Mouse (Mus musculus) hindbrain, embryonic 16.5 days (tissue): Measurements from ENCODE around the gene Kars. TPM values are rescaled to one million over a fixed set of nuclear protein-coding genes. Genes with fewer than 3 reads are reported as not detected.

Experiments used
- ATAC-seq: fragments of 200-750 bp; cut with Nextera tagmentation; 2 replicates; pipeline ENCODE4 v1.8.0; 2017; ENCODE audit warnings: moderate TSS enrichment, moderate library complexity
- H3K27ac ChIP-seq: fragments of 300-500 bp; sonication (generic); 2 replicates; pipeline ENCODE4 v1.5.1; 2014; ENCODE audit warnings: low read depth, mild to moderate bottlenecking, control low read depth, low read length, moderate library complexity
- H3K27me3 ChIP-seq: fragments of 300-500 bp; sonication (generic); replicated peaks from 2 replicates; pipeline ENCODE4 v1.6.1; 2014; ENCODE audit warnings: low read length; ENCODE audit not compliant: control insufficient read depth, insufficient read depth
- H3K36me3 ChIP-seq: fragments of 300-500 bp; sonication (generic); 2 replicates; pipeline ENCODE4 v1.6.1; 2014; ENCODE audit warnings: mild to moderate bottlenecking, low read length, moderate library complexity, mixed read lengths; ENCODE audit not compliant: control insufficient read depth, insufficient read depth
- H3K4me1 ChIP-seq: fragments of 300-500 bp; sonication (generic); 2 replicates; pipeline ENCODE4 v1.6.1; 2014; ENCODE audit warnings: low read depth, low read length; ENCODE audit not compliant: control insufficient read depth, insufficient read depth
- H3K4me2 ChIP-seq: fragments of 300-500 bp; sonication (generic); 2 replicates; pipeline ENCODE4 v1.6.1; 2014; ENCODE audit warnings: mild to moderate bottlenecking, low read length, control low read depth, moderate library complexity
- H3K4me3 ChIP-seq: fragments of 300-500 bp; sonication (generic); 2 replicates; pipeline ENCODE4 v1.5.1; 2014; ENCODE audit warnings: mild to moderate bottlenecking, low read length, control low read depth, moderate library complexity
- H3K9ac ChIP-seq: fragments of 300-500 bp; sonication (generic); 2 replicates; pipeline ENCODE4 v1.6.1; 2014; ENCODE audit warnings: low read depth, mild to moderate bottlenecking, control low read depth, low read length, moderate library complexity
- H3K9me3 ChIP-seq: fragments of 300-500 bp; sonication (generic); 2 replicates; pipeline ENCODE4 v1.6.1; 2014; ENCODE audit warnings: mild to moderate bottlenecking, low read length, moderate library complexity; ENCODE audit not compliant: control insufficient read depth
- WGBS: fragments of 180-500 bp; shearing (Covaris S2); extraction: QIAGEN DNeasy Blood & Tissue Kit; methylation state at CpG from one replicate; pipeline ENCODE4 v1.1.7; 2014; 5-methylcytosine and 5-hydroxymethylcytosine counted together
- polyA plus RNA-seq: library from polyadenylated mRNA; unstranded; fragments of >200 nt; fragmentation: Nextera tagmentation; extraction: Ambion mirVana; gene quantifications from 2 replicates; pipeline ENCODE4 v1.2.1, GENCODE M21; 2015

Gene Kars
- polyA plus RNA-seq, 1 experiment from 2014 or later: 173 TPM

- H3K27ac ChIP-seq: no peak overlapping the region
- H3K27me3 ChIP-seq: no peaks in the 10 kb centered on the region
- H3K4me2 ChIP-seq: no peak overlapping the region
- no peak for ATAC-seq
- H3K4me3 ChIP-seq: no peak overlapping the region
- H3K9ac ChIP-seq: no peak overlapping the region
- WGBS: 40% methylated on average over 7 of the region's 7 CpGs
- H3K9me3 ChIP-seq: no peaks in the 10 kb centered on the region
- no peaks in the 10 kb centered on the region for H3K36me3 ChIP-seq
- H3K4me1 ChIP-seq: no peaks in the 10 kb centered on the region
Observed at GRCm38 (mm10) chr8:112033071-112033470, 21.9 kb upstream of the Kars start.

DNA sequence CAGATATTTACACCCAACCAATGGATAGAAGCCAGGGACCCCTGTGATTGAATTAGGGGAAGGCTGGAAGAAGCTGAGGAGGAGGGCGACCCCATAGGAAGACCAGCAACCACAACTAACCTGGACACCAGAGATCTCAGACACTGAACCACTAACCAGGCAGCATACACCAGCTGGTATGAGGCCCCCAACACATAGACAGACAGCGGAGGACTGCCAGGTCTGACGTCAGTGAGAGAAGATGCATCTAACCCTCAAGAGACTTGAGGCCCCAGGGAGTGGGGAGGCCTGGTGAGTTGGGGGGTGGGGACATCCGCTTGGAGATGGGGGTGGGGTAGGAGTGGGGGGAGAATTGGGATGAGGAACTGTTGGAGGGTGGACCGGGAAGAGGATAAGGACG is 19.5 kb upstream of the Kars start:
- WGBS: 63% methylated on average over 6 of the region's 6 CpGs
- no peaks in the 10 kb centered on the region for H3K27me3 ChIP-seq
- no peak overlapping the region for H3K27ac ChIP-seq
- no peak overlapping the region for H3K4me3 ChIP-seq
- no peaks in the 10 kb centered on the region for H3K9me3 ChIP-seq
- no peak overlapping the region for H3K9ac ChIP-seq
- no peak overlapping the region for H3K4me2 ChIP-seq
- no peak for ATAC-seq
- no peaks in the 10 kb centered on the region for H3K36me3 ChIP-seq
- no peaks in the 10 kb centered on the region for H3K4me1 ChIP-seq

DNA sequence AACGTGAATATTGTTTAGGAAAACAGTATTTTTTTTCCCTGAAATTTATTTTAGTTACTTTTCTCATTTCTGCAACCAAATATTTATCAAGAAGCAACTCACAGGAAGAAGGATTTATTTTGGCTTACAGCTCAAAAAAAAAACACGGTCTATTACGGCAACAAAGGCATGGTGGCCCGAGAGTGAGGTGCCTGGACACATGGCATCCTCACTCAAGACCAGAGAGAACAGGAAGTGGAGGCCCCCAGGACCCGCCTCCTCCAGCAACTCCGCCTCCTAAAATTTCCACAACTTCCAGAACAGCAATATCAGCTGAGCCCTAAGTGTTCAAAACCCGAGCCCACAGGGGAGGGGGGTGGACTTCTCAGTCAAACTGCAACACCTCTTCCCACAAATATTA is 18.3 kb upstream of the Kars start:
- Histone ChIP-seq H3K27me3 (no peaks in the 10 kb centered on the region), H3K4me2 (no peak overlapping the region), H3K9me3 (no peaks in the 10 kb centered on the region), H3K9ac (no peak overlapping the region), H3K4me1 (no peaks in the 10 kb centered on the region), H3K36me3 (no peaks in the 10 kb centered on the region), H3K27ac (no peak overlapping the region), H3K4me3 (no peak overlapping the region)
- WGBS: 87% methylated on average over 7 of the region's 7 CpGs
- no peak for ATAC-seq

GRCm38 (mm10) chr8:112014936-112015335 is 3.8 kb upstream of the Kars start, which contains the start of gene Gm6793:
Gene Gm6793 (minus strand): TSS chr8:112015036.
- no peak within 1 kb of the TSS for H3K4me3 ChIP-seq
- ATAC-seq: no peak
- H3K27me3 ChIP-seq: no peaks in the 10 kb centered on the region
- H3K4me2 ChIP-seq: no peak within 1 kb of the TSS
- H3K27ac ChIP-seq: no peak within 1 kb of the TSS
- peaks cover 18% of the 10 kb centered on the region for H3K4me1 ChIP-seq
- no peak within 1 kb of the TSS for H3K9ac ChIP-seq
- H3K9me3 ChIP-seq: no peaks in the 10 kb centered on the region
- H3K36me3 ChIP-seq: peaks cover 20% of the 10 kb centered on the region
- WGBS: 93% methylated on average over 11 of the region's 11 CpGs

GRCm38 (mm10) chr8:112011816-112012242 is 706 bp upstream of the Kars start:
- WGBS: under 1% methylated on average over 36 of the region's 40 CpGs
- H3K27ac ChIP-seq: peak overlapping the region; percentile 89
- peaks cover 21% of the 10 kb centered on the region for H3K4me1 ChIP-seq
- ATAC-seq: no peak; the same call in none of the 2 replicates
- no peaks in the 10 kb centered on the region for H3K27me3 ChIP-seq
- no peaks in the 10 kb centered on the region for H3K36me3 ChIP-seq
- peak overlapping the region; percentile 88 for H3K4me2 ChIP-seq
- peak overlapping the region; percentile 91 for H3K4me3 ChIP-seq
- H3K9ac ChIP-seq: peak overlapping the region; percentile 93
- no peaks in the 10 kb centered on the region for H3K9me3 ChIP-seq

DNA sequence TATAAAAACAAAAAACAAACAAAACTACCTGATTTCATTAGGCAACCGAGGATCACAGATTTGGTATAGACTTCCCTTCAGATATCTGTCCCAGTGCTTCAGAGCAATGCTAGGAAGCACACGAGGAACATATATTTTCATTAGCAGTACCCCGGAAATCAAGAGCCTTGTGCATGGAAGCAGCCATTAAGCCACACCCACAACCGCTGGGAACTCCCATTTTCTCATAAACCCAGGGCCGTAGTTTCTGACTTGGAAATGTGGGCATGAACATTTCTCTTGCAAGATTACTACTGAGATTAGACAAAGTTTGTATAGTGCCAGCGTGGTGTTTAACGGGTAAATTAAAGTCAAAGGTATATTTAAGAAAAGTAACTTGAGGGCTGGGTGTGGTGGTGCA is 1.6 kb downstream of the Kars start:
- no peak for ATAC-seq
- H3K36me3 ChIP-seq: peaks cover 6% of the 10 kb centered on the region
- H3K4me1 ChIP-seq: peaks cover 21% of the 10 kb centered on the region
- H3K27ac ChIP-seq: no peak overlapping the region
- no peaks in the 10 kb centered on the region for H3K27me3 ChIP-seq
- no peak overlapping the region for H3K4me3 ChIP-seq
- H3K9me3 ChIP-seq: no peaks in the 10 kb centered on the region
- H3K4me2 ChIP-seq: no peak overlapping the region
- WGBS: 95% methylated on average over 7 of the region's 7 CpGs
- H3K9ac ChIP-seq: no peak overlapping the region

DNA sequence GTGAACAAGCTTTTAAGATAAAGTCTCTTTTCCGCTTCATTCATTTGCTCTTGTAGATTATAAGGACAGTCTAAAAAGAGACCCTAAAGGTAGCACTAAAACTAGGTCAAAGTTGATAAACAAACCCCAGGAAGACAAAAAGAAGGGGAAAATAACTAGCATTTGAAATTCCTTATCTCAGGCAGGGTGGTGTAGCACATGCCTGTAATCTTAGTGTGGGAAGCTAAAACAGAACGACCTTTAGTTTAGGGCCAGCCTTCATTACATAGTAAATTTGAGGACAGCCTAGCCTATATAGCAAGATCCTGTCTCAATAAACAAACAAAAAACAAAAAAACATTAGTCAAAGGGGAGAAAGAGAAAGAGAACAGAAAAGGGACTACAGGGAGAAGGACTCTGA is 3.5 kb downstream of the Kars start:
- no peak overlapping the region for H3K4me3 ChIP-seq
- H3K27me3 ChIP-seq: no peaks in the 10 kb centered on the region
- H3K9ac ChIP-seq: no peak overlapping the region
- no peaks in the 10 kb centered on the region for H3K9me3 ChIP-seq
- H3K4me2 ChIP-seq: no peak overlapping the region
- no peak for ATAC-seq
- H3K36me3 ChIP-seq: peaks cover 14% of the 10 kb centered on the region
- H3K4me1 ChIP-seq: peaks cover 14% of the 10 kb centered on the region
- H3K27ac ChIP-seq: no peak overlapping the region
- 98% methylated on average over 2 of the region's 2 CpGs for WGBS

DNA sequence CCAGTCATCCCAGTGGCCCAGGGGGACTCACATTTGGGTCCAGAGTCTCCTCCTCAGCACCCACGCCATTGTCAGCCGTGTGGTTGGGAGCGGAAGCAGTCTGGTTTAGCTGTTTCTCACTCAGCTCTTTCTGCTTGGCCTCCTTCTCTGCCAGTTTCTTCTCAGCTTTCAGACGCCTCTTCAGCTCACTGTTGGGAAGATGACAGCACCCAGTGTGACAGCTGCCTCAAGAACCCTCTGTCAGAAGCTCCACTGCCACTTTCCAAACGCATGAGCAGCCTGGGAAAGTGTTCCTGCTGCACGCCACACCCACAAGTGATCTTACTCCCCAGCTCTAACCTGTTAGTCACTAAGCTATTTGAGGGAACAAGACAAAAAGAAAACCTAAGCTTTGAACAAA is 5.5 kb downstream of the Kars start:
- no peak overlapping the region for H3K4me2 ChIP-seq
- 91% methylated on average over 6 of the region's 6 CpGs for WGBS
- H3K4me1 ChIP-seq: peaks cover 10% of the 10 kb centered on the region
- no peak overlapping the region for H3K9ac ChIP-seq
- ATAC-seq: no peak
- H3K9me3 ChIP-seq: no peaks in the 10 kb centered on the region
- peaks cover 32% of the 10 kb centered on the region for H3K36me3 ChIP-seq
- no peaks in the 10 kb centered on the region for H3K27me3 ChIP-seq
- no peak overlapping the region for H3K4me3 ChIP-seq
- H3K27ac ChIP-seq: no peak overlapping the region

- ATAC-seq: no peak
Observed at GRCm38 (mm10) chr8:112004754-112005153, 6.4 kb downstream of the Kars start.

GRCm38 (mm10) chr8:111992703-111993039 is 18.5 kb downstream of the Kars start:
- no peak overlapping the region; the same call in 1 of the 2 replicates for H3K4me2 ChIP-seq
- no peak for ATAC-seq
- 75% methylated on average over 3 of the region's 3 CpGs for WGBS

More at GRCm38 (mm10) chr8:112004754-112005153, 6.4 kb downstream of the Kars start:
- Histone ChIP-seq H3K4me1 (peaks cover 3% of the 10 kb centered on the region), H3K27ac (no peak overlapping the region), H3K4me2 (no peak overlapping the region), H3K9ac (no peak overlapping the region), H3K4me3 (no peak overlapping the region), H3K9me3 (no peaks in the 10 kb centered on the region), H3K36me3 (peaks cover 41% of the 10 kb centered on the region), H3K27me3 (no peaks in the 10 kb centered on the region)

More at GRCm38 (mm10) chr8:111992703-111993039, 18.5 kb downstream of the Kars start:
- no peaks in the 10 kb centered on the region for H3K27me3 ChIP-seq
- peaks cover 29% of the 10 kb centered on the region for H3K36me3 ChIP-seq
- no peaks in the 10 kb centered on the region for H3K9me3 ChIP-seq
- no peak overlapping the region for H3K9ac ChIP-seq
- no peak overlapping the region for H3K27ac ChIP-seq
- peaks cover 5% of the 10 kb centered on the region for H3K4me1 ChIP-seq
- H3K4me3 ChIP-seq: no peak overlapping the region; the same call in 1 of the 2 replicates
